In genomic region chr6:124918331-124918690, GRCm38 (mm10) we compare ENCODE assay signal across 7 mouse cellular contexts. TPM values are rescaled to one million over a fixed set of nuclear protein-coding genes. Genes with fewer than 3 reads are reported as not detected.
A peak's percentile ranks its signal among the peaks of the same experiment; 100 is the strongest.
DNase-seq lines count a peak whose midpoint lies in the region; ATAC-seq lines count a peak whose summit lies in the region.

No protein-coding gene starts in this region.

- no peaks in the 10 kb centered on the region for H3K9me3 ChIP-seq in lung, embryonic 16.5 days (ENCODE audit: control insufficient read depth, low read length)
- H3K9me3 ChIP-seq in forebrain, embryonic 11.5 days (ENCODE audit: control insufficient read depth, low read length) = no peaks in the 10 kb centered on the region
- no peaks in the 10 kb centered on the region for H3K9me3 ChIP-seq in limb, embryonic 13.5 days
- no peaks in the 10 kb centered on the region for H3K9me3 ChIP-seq in stomach, embryonic 14.5 days (ENCODE audit: control insufficient read depth, low read depth, low read length)

- 9% methylated on average over 7 of the region's 7 CpGs for WGBS in lung, embryonic 16.5 days
- WGBS in forebrain, embryonic 11.5 days = 6% methylated on average over 7 of the region's 7 CpGs
- 7% methylated on average over 7 of the region's 7 CpGs for WGBS in limb, embryonic 13.5 days
- 9% methylated on average over 7 of the region's 7 CpGs for WGBS in stomach, embryonic 14.5 days

- no peaks in the 10 kb centered on the region for H3K27me3 ChIP-seq in lung, embryonic 16.5 days (ENCODE audit: control insufficient read depth, insufficient read depth, low read depth, low read length)
- no peaks in the 10 kb centered on the region for H3K27me3 ChIP-seq in forebrain, embryonic 11.5 days (ENCODE audit: control insufficient read depth, insufficient read depth, low read length)
- H3K27me3 ChIP-seq in limb, embryonic 13.5 days = no peaks in the 10 kb centered on the region
- H3K27me3 ChIP-seq in stomach, embryonic 14.5 days (ENCODE audit: control insufficient read depth, insufficient read depth, low read length) = no peaks in the 10 kb centered on the region

- peak overlapping the region; percentile 95 for H3K4me3 ChIP-seq in lung, embryonic 16.5 days (ENCODE audit: low read length)
- H3K4me3 ChIP-seq in forebrain, embryonic 11.5 days (ENCODE audit: low read depth, low read length) = peak overlapping the region; percentile 96
- peak overlapping the region; percentile 90 for H3K4me3 ChIP-seq in limb, embryonic 13.5 days
- H3K4me3 ChIP-seq in stomach, embryonic 14.5 days (ENCODE audit: low read depth, low read length) = peak overlapping the region; percentile 85

- peak overlapping the region; percentile 100 for H3K27ac ChIP-seq in lung, embryonic 16.5 days (ENCODE audit: low read length)
- H3K27ac ChIP-seq in forebrain, embryonic 11.5 days (ENCODE audit: low read depth, low read length) = peak overlapping the region; percentile 99
- peak overlapping the region; percentile 100 for H3K27ac ChIP-seq in limb, embryonic 13.5 days
- H3K27ac ChIP-seq in stomach, embryonic 14.5 days (ENCODE audit: low read length) = peak overlapping the region; percentile 100

- no peak for DNase-seq in lung, postnatal 4 days
- no peak for DNase-seq in forebrain, embryonic 11.5 days (ENCODE audit: low spot score)
- no peak for DNase-seq in cerebellum, adult 11-12 months
- no peak for DNase-seq in adrenal gland, postnatal 36 days

- H3K4me2 ChIP-seq in lung, embryonic 16.5 days (ENCODE audit: low read depth, low read length) = peak overlapping the region; percentile 72
- peak overlapping the region; percentile 58 for H3K4me2 ChIP-seq in forebrain, embryonic 11.5 days (ENCODE audit: low read depth, low read length, severe bottlenecking)
- H3K4me2 ChIP-seq in limb, embryonic 13.5 days (replicated peaks) = peak overlapping the region; percentile 100
- H3K4me2 ChIP-seq in stomach, embryonic 14.5 days (replicated peaks; ENCODE audit: low read depth, low read length) = peak overlapping the region; percentile 99

- H3K9ac ChIP-seq in lung, embryonic 16.5 days (ENCODE audit: low read length) = peak overlapping the region; percentile 95
- H3K9ac ChIP-seq in forebrain, embryonic 11.5 days (ENCODE audit: low read length) = peak overlapping the region; percentile 98
- peak overlapping the region; percentile 100 for H3K9ac ChIP-seq in limb, embryonic 13.5 days
- H3K9ac ChIP-seq in stomach, embryonic 14.5 days (replicated peaks; ENCODE audit: low read depth, low read length) = peak overlapping the region; percentile 25; the same call in 1 of the 2 replicates

- peaks cover 43% of the 10 kb centered on the region for H3K4me1 ChIP-seq in lung, embryonic 16.5 days (replicated peaks; ENCODE audit: control insufficient read depth, insufficient read depth, low read length)
- H3K4me1 ChIP-seq in forebrain, embryonic 11.5 days (replicated peaks; ENCODE audit: control insufficient read depth, insufficient read depth, low read length) = peaks cover 32% of the 10 kb centered on the region
- peaks cover 58% of the 10 kb centered on the region for H3K4me1 ChIP-seq in limb, embryonic 13.5 days
- H3K4me1 ChIP-seq in stomach, embryonic 14.5 days (ENCODE audit: control insufficient read depth, insufficient read depth, low read length) = peaks cover 26% of the 10 kb centered on the region

- ATAC-seq in lung, embryonic 16.5 days (ENCODE audit: low read depth) = no peak
- ATAC-seq in forebrain, embryonic 11.5 days (replicated peaks; ENCODE audit: low FRiP score) = no peak
- ATAC-seq in limb, embryonic 13.5 days (ENCODE audit: low FRiP score, low read depth) = no peak
- ATAC-seq in stomach, embryonic 14.5 days (ENCODE audit: insufficient number of reproducible peaks, insufficient read depth, low FRiP score, low read depth) = no peak

- peaks cover 16% of the 10 kb centered on the region for H3K36me3 ChIP-seq in lung, embryonic 16.5 days (ENCODE audit: control insufficient read depth, insufficient read depth, low read length)
- peaks cover 8% of the 10 kb centered on the region; the same call in 1 of the 2 replicates for H3K36me3 ChIP-seq in forebrain, embryonic 11.5 days (ENCODE audit: control insufficient read depth, insufficient read depth, low read length)
- peaks cover 19% of the 10 kb centered on the region for H3K36me3 ChIP-seq in limb, embryonic 13.5 days
- peaks cover 23% of the 10 kb centered on the region for H3K36me3 ChIP-seq in stomach, embryonic 14.5 days (ENCODE audit: control insufficient read depth, insufficient read depth, low read length)

RNA-seq across cellular contexts. Expression of gene Ptms, which starts 1.6 kb away (rescaled TPM):
- 341 and 346 TPM in 2 replicates for polyA plus RNA-seq in lung, embryonic 16.5 days (2015; fragmentation: Nextera tagmentation; extraction: Ambion mirVana)
- 369 and 455 TPM in 2 replicates for polyA plus RNA-seq in forebrain, embryonic 11.5 days (2014; fragmentation: Nextera tagmentation; extraction: Ambion mirVana)
- polyA plus RNA-seq in limb, embryonic 13.5 days (2015; fragmentation: Nextera tagmentation; extraction: Ambion mirVana) = 303 and 321 TPM in 2 replicates
- 320 TPM in 2 replicates for polyA plus RNA-seq in stomach, embryonic 14.5 days (2014; fragmentation: Nextera tagmentation; extraction: Ambion mirVana)
- 100 to 1,000 TPM; 753 to 830 TPM for total RNA-seq in adrenal gland, postnatal 36 days (2021)

RNA-seq across cellular contexts. Expression of gene Lag3, which starts 6.8 kb away (rescaled TPM):
- 1.2 TPM in 2 replicates for polyA plus RNA-seq in lung, embryonic 16.5 days (2015; fragmentation: Nextera tagmentation; extraction: Ambion mirVana)
- 2.3 and 2.5 TPM in 2 replicates for polyA plus RNA-seq in forebrain, embryonic 11.5 days (2014; fragmentation: Nextera tagmentation; extraction: Ambion mirVana)
- polyA plus RNA-seq in limb, embryonic 13.5 days (2015; fragmentation: Nextera tagmentation; extraction: Ambion mirVana) = 1.7 and 3.1 TPM in 2 replicates
- 1.3 and 1.5 TPM in 2 replicates for polyA plus RNA-seq in stomach, embryonic 14.5 days (2014; fragmentation: Nextera tagmentation; extraction: Ambion mirVana)
- 1 to 10 TPM; 1.0 to 1.3 TPM for total RNA-seq in adrenal gland, postnatal 36 days (2021)

RNA-seq across cellular contexts. Expression of gene Mlf2, which starts 12.9 kb away (rescaled TPM):
- polyA plus RNA-seq in lung, embryonic 16.5 days (2015; fragmentation: Nextera tagmentation; extraction: Ambion mirVana) = 317 and 323 TPM in 2 replicates
- polyA plus RNA-seq in forebrain, embryonic 11.5 days (2014; fragmentation: Nextera tagmentation; extraction: Ambion mirVana) = 450 and 480 TPM in 2 replicates
- 354 and 355 TPM in 2 replicates for polyA plus RNA-seq in limb, embryonic 13.5 days (2015; fragmentation: Nextera tagmentation; extraction: Ambion mirVana)
- 341 and 354 TPM in 2 replicates for polyA plus RNA-seq in stomach, embryonic 14.5 days (2014; fragmentation: Nextera tagmentation; extraction: Ambion mirVana)
- 100 to 1,000 TPM; 284 to 296 TPM for total RNA-seq in adrenal gland, postnatal 36 days (2021)

RNA-seq across cellular contexts. Expression of gene Cd4, which starts 30.3 kb away (rescaled TPM):
- polyA plus RNA-seq in lung, embryonic 16.5 days (2015; fragmentation: Nextera tagmentation; extraction: Ambion mirVana) = 0.13 and 0.44 TPM in 2 replicates
- polyA plus RNA-seq in forebrain, embryonic 11.5 days (2014; fragmentation: Nextera tagmentation; extraction: Ambion mirVana) = not detected in 2 replicates
- polyA plus RNA-seq in limb, embryonic 13.5 days (2015; fragmentation: Nextera tagmentation; extraction: Ambion mirVana) = 0.04 and 0.15 TPM in 2 replicates
- 0.28 and 0.43 TPM in 2 replicates for polyA plus RNA-seq in stomach, embryonic 14.5 days (2014; fragmentation: Nextera tagmentation; extraction: Ambion mirVana)
- total RNA-seq in adrenal gland, postnatal 36 days (2021) = under 1 TPM; 0.30 to 0.50 TPM

RNA-seq across cellular contexts. Expression of gene Cops7a, which starts 47.0 kb away (rescaled TPM):
- 138 and 153 TPM in 2 replicates for polyA plus RNA-seq in lung, embryonic 16.5 days (2015; fragmentation: Nextera tagmentation; extraction: Ambion mirVana)
- polyA plus RNA-seq in forebrain, embryonic 11.5 days (2014; fragmentation: Nextera tagmentation; extraction: Ambion mirVana) = 111 and 122 TPM in 2 replicates
- 128 and 133 TPM in 2 replicates for polyA plus RNA-seq in limb, embryonic 13.5 days (2015; fragmentation: Nextera tagmentation; extraction: Ambion mirVana)
- polyA plus RNA-seq in stomach, embryonic 14.5 days (2014; fragmentation: Nextera tagmentation; extraction: Ambion mirVana) = 139 and 141 TPM in 2 replicates
- total RNA-seq in adrenal gland, postnatal 36 days (2021) = 100 to 1,000 TPM; 121 to 176 TPM

Comparison
In these comparisons a context has a peak if more than half of its experiments do, and no peak if none do; other contexts are left out.
1. H3K9ac ChIP-seq: peak in every context shown above with its lines; median percentile 100 in limb, embryonic 13.5 days; 98 in forebrain, embryonic 11.5 days; 95 in lung, embryonic 16.5 days; 25 in stomach, embryonic 14.5 days.